Mouse (Mus musculus): ENCODE measurements at regions not wholly inside any gene's neighbourhood (a gene's known extent, or its start where the extent isn't known, plus 50 kb on each side); places are given as distances from the start of the nearest gene placed in this dataset.

DNA sequence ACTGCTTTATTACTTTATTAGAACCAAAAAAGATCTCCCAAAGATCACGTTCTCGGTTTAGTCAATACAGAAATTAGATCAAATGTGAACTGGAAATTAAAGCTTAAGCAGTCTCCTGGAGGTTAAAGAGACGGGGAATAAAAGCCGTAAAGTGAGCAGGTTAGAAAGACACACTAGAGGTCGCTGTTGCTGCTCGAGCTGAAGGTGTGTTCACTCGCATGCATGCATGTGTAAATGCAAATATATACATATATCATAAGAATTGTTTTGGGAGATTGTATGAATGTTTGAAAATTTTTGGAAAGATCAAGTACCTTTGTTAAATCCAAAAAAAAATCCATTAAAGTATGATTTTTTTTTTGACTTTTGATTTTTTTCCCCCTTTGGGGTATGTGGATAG lies 101.3 kb downstream of the Etaa1 start:
- no peak overlapping the region for H3K4me2 ChIP-seq (replicated peaks)
- no peak overlapping the region for H3K4me3 ChIP-seq (replicated peaks)
- H3K9me3 ChIP-seq: no peaks in the 10 kb centered on the region
- 62% methylated on average over 7 of the region's 7 CpGs for WGBS
- H3K27me3 ChIP-seq (replicated peaks): no peaks in the 10 kb centered on the region
- H3K9ac ChIP-seq: no peak overlapping the region
- H3K4me1 ChIP-seq (replicated peaks): no peaks in the 10 kb centered on the region
- H3K27ac ChIP-seq: no peak overlapping the region
- ATAC-seq: no peak
- no peaks in the 10 kb centered on the region for H3K36me3 ChIP-seq

DNA sequence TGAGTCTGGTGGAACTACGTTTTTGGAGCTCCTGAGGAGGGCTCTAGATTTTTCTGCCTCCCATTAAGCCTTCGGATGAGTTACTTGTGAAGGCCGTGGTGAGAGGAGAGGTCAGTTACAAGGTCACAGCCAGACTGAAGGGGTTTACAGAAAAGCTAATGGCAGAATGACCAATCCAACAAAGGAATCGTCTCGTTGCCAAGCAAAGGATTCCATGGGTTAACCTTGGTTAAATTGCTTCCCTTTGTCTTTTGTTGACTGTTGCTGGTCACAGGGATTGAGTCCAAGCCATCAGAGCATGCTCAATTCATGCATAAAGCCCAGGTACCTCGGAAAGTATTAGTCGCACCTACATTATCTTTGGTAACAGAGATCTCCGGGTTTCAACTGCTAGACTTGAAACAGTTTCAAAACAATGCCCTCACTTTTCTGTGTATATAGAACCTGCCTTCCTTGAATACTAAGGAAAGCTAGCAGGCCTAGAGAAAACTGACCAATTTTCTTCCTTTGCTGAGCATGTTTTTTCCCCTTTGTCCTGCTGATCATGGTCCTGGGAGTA lies 100.3 kb downstream of the Etaa1 start:
- Histone ChIP-seq H3K36me3 (no peaks in the 10 kb centered on the region), H3K27me3 (replicated peaks) (no peaks in the 10 kb centered on the region), H3K4me3 (replicated peaks) (no peak overlapping the region), H3K4me2 (replicated peaks) (no peak overlapping the region), H3K9me3 (no peaks in the 10 kb centered on the region), H3K9ac (no peak overlapping the region), H3K27ac (no peak overlapping the region), H3K4me1 (replicated peaks) (no peaks in the 10 kb centered on the region)
- WGBS: 77% methylated on average over 8 of the region's 8 CpGs
- ATAC-seq: no peak

DNA sequence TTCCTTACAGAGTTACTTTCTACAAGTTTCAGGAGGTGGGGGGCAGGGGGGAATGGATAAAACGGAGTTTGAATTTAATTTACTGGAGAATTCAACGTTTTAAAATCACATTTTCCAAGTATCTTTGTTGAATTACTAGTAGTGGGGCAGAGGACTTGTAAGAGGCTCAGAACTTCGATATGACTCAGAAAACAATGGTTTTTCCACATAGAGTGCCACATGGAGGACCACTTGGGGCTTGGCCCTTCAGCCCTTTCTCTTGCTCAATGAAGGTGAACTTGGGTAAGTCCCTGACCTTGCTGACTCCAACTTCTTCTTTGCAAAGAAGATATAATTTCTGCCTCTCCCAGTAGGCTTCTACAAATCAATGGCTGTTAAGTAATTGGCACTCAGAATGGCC lies 99.8 kb downstream of the Etaa1 start:
- Histone ChIP-seq H3K36me3 (no peaks in the 10 kb centered on the region), H3K27me3 (replicated peaks) (no peaks in the 10 kb centered on the region), H3K27ac (no peak overlapping the region), H3K4me1 (replicated peaks) (no peaks in the 10 kb centered on the region), H3K4me3 (replicated peaks) (no peak overlapping the region), H3K9ac (no peak overlapping the region), H3K9me3 (no peaks in the 10 kb centered on the region), H3K4me2 (replicated peaks) (no peak overlapping the region)
- WGBS: 73% methylated on average over 3 of the region's 3 CpGs
- no peak for ATAC-seq

DNA sequence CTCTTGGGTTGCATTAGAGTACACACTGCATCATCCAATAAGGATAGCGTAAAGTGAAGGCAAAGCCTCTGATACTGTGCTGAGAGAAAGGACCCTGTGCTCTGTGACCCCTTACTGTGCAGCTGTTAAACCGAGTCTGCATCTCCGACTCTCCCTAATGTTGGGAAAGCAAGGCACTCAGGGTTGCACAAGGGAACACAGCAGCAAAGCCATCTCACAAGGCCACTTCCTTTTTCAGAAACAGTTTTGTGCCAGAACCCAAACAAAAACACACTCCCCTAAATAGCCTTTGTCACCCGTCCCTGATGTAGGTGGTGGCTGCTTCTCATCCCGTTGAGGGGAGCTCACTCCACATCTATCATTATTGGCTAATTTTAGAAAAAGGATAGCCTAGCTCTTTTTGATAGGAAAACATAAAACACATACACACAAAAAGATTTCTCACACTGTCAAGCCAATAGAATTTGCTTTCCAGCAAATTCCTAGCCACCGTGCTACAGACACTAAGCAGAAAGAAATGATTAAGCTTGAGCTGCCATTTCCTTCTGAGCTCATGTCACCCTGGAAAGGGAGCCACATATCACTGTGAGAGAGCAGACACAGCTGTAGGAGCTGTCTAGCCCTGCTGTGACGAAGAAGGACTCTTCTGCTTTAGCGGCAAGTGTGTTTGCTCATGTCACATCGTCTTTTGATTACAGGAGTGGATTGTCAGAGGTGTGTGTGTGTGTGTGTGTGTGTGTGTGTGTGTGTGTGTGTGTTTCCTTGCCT lies 94.1 kb downstream of the Etaa1 start:
- H3K4me3 ChIP-seq (replicated peaks): no peak overlapping the region
- H3K4me1 ChIP-seq (replicated peaks): no peaks in the 10 kb centered on the region
- no peak for ATAC-seq
- H3K4me2 ChIP-seq (replicated peaks): no peak overlapping the region
- 28% methylated on average over 9 of the region's 9 CpGs for WGBS
- no peaks in the 10 kb centered on the region for H3K27me3 ChIP-seq (replicated peaks)
- H3K9ac ChIP-seq: no peak overlapping the region
- no peaks in the 10 kb centered on the region for H3K36me3 ChIP-seq
- H3K9me3 ChIP-seq: no peaks in the 10 kb centered on the region
- 0 out of 2 replicates have a peak overlapping the region, but pooled peaks have one; percentile 15 for H3K27ac ChIP-seq

DNA sequence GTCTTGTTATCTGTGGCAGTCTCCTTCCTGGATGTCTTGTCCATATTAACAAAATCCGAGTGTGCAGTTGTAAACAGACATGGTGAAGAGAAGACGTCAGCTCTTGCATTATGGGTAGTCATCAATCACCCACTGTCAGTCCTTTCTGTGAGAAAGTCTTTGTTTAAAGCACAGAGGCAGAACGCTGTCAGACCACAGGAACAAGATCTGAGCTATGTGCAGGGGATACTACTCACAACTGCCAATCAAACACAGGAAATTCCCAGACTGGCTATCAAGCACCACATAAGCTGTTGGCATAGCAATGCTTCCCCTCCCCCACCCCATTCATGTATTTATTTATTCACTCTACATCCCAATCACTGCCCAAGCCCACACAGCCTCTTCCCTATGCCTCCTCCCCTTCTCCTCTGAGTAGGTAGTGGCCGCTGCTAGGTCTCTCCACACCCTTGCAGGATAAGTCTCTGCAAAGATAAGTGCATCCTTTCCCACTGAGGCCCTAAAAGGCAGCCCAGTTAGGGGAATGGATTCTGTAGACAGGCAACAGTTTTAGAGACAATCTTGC lies 88.8 kb downstream of the Etaa1 start:
- WGBS: 23% methylated on average over 4 of the region's 4 CpGs
- no peak for ATAC-seq

DNA sequence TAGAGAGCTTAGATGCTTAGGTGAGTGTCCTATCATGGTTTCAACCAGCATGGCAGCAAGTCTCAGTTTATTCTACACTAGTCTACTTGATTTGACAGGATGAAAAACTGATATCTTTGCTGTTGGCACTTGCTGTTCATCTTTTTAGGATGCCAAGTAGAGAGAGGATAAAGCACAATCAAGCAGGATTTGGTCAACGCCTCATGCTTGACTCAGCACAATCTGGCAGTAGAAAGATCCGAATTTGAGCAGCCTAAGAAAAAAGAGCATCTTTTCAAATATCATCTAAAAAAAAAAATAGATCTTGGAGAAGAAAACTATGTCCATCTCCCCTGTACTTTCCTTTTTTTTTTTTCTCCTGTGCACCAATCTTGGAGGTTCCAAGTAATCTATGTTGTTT lies 83.0 kb downstream of the Etaa1 start:
- no peaks in the 10 kb centered on the region for H3K4me1 ChIP-seq (replicated peaks)
- no peaks in the 10 kb centered on the region for H3K36me3 ChIP-seq
- H3K9ac ChIP-seq: no peak overlapping the region
- H3K27me3 ChIP-seq (replicated peaks): no peaks in the 10 kb centered on the region
- no peak overlapping the region for H3K4me3 ChIP-seq (replicated peaks)
- ATAC-seq: no peak
- H3K9me3 ChIP-seq: no peaks in the 10 kb centered on the region
- H3K27ac ChIP-seq: no peak overlapping the region
- WGBS: 78% methylated on average over 2 of the region's 2 CpGs
- no peak overlapping the region for H3K4me2 ChIP-seq (replicated peaks)

More for the DNA sequence above, 88.8 kb downstream of the Etaa1 start:
- no peaks in the 10 kb centered on the region for H3K4me1 ChIP-seq (replicated peaks)
- no peak overlapping the region for H3K4me2 ChIP-seq (replicated peaks)
- H3K27me3 ChIP-seq (replicated peaks): no peaks in the 10 kb centered on the region
- H3K36me3 ChIP-seq: no peaks in the 10 kb centered on the region
- no peak overlapping the region for H3K4me3 ChIP-seq (replicated peaks)
- no peak overlapping the region for H3K9ac ChIP-seq
- no peak overlapping the region for H3K27ac ChIP-seq
- H3K9me3 ChIP-seq: no peaks in the 10 kb centered on the region

DNA sequence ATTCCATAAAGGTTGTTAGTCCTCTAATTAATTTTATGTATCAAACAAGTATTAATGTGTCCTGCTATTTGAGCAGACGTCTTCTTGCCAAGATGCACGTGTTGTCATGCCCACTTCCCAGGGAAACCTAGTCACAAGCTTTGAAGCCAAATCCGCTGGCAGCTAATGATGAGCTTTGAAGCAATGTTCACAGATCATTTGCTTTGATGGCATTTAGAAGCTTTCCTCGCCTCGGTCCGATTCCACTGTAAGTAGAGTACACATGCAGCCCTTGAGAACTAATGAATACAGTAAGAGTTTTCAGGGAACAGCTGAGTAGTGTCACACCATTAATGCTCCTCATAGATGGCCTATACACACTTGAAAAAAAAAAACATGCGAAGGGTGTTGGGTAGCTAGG lies 81.8 kb downstream of the Etaa1 start:
- Histone ChIP-seq H3K4me2 (replicated peaks) (no peak overlapping the region), H3K4me3 (replicated peaks) (no peak overlapping the region), H3K27me3 (replicated peaks) (no peaks in the 10 kb centered on the region), H3K9ac (no peak overlapping the region), H3K27ac (no peak overlapping the region), H3K4me1 (replicated peaks) (no peaks in the 10 kb centered on the region), H3K9me3 (no peaks in the 10 kb centered on the region), H3K36me3 (no peaks in the 10 kb centered on the region)
- no peak for ATAC-seq
- WGBS: 68% methylated on average over 7 of the region's 7 CpGs

DNA sequence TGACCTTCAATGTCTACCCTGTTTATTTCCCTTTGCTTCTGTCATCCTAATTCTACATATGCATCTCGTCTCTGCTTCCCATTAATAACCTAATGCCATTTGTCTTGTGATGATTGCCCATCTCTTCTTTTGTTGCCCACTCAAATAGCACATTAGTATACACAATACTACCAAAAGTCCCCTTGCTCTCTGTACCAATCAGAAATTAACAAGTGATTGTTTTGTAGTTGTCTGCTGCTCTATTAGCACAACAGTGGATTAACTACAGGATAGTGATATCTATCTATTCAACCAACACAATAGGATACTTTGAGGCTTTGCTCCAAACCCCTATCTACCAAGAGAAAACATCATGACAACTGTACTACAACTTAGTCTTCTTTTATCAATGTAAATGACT lies 70.4 kb downstream of the Etaa1 start:
- Histone ChIP-seq H3K4me1 (replicated peaks) (no peaks in the 10 kb centered on the region), H3K27me3 (replicated peaks) (no peaks in the 10 kb centered on the region), H3K4me2 (replicated peaks) (no peak overlapping the region), H3K36me3 (no peaks in the 10 kb centered on the region), H3K9me3 (no peaks in the 10 kb centered on the region), H3K9ac (no peak overlapping the region), H3K4me3 (replicated peaks) (no peak overlapping the region), H3K27ac (no peak overlapping the region)
- 74% methylated on average over 1 of the region's 1 CpGs for WGBS
- no peak for ATAC-seq
